Mouse (Mus musculus) brain, embryonic 14.5 days (tissue): ENCODE measurements at regions not wholly inside any gene's neighbourhood (a gene's known extent, or its start where the extent isn't known, plus 50 kb on each side); places are given as distances from the start of the nearest gene placed in this dataset.
"Not testable (repeated sequence)": the region's sequence is repeated elsewhere in the genome, so short reads cannot be mapped to it uniquely, and the experiment has no call there.

ENCODE experiments used
- CTCF ChIP-seq: fragments of 200-500 bp; IDR thresholded peaks from 2 replicates; pipeline ENCODE4 v1.5.1; 2012; ENCODE audit warnings: inconsistent platforms, mild to moderate bottlenecking, moderate library complexity, borderline replicate concordance; ENCODE audit not compliant: insufficient read depth, insufficient read length; ENCODE audit errors: extremely low read depth
- POLR2A ChIP-seq: fragments of 200-500 bp; IDR thresholded peaks from 2 replicates; pipeline ENCODE4 v1.6.1; 2012; ENCODE audit warnings: mild to moderate bottlenecking, inconsistent platforms, borderline replicate concordance; ENCODE audit not compliant: poor library complexity, insufficient read depth, insufficient read length, severe bottlenecking; ENCODE audit errors: extremely low read depth

GRCm38 (mm10) chr3:6339001-6339400 lies 281.2 kb downstream of the 1700008P02Rik start:
- TF ChIP-seq CTCF, POLR2A: not testable (repeated sequence)
